Mouse (Mus musculus) adrenal gland, postnatal 36 days (tissue): ENCODE measurements around the gene Ttc39b. TPM values are rescaled to one million over a fixed set of nuclear protein-coding genes. Genes with fewer than 3 reads are reported as not detected.

ENCODE experiments used
- DNase-seq, 2 experiments: peaks; one replicate each; pipeline ENCODE4 v3.0.0; 2021; ENCODE audit warnings: mixed read lengths in 1 of 2
- long read RNA-seq, 2 experiments: library from polyadenylated mRNA; stranded (forward); transcript quantifications; one replicate each; pipeline ENCODE4 v2.0.0; 2021; ENCODE audit warnings: borderline sequencing depth in 2 of 2
- total RNA-seq, 2 experiments: library from RNA; stranded (reverse); gene quantifications; 2 replicates each; pipeline ENCODE4 v1.2.3; 2021

Gene Ttc39b
- total RNA-seq: 10 to 100 TPM; 20.9 TPM
- long read RNA-seq, experiment 1, full-length matches to known transcripts: 6 of 8 reads
- long read RNA-seq, experiment 1, partial matches to known transcripts: 1 of 8 reads
- long read RNA-seq, experiment 1, other reads (novel, unspliced or antisense): 1 of 8 reads
- long read RNA-seq, experiment 2, partial matches to known transcripts: 0 of 1 reads
- long read RNA-seq, experiment 2, other reads (novel, unspliced or antisense): 1 of 1 reads

- peak; percentile 100 for DNase-seq
Measured at GRCm38 (mm10) chr4:83323910-83324684, at the start of gene Ttc39b. TSS of gene Ttc39b (minus strand) at chr4:83324255.

GRCm38 (mm10) chr4:83373381-83373780 is 49.3 kb upstream of the Ttc39b start:
- DNase-seq: no peak

DNA sequence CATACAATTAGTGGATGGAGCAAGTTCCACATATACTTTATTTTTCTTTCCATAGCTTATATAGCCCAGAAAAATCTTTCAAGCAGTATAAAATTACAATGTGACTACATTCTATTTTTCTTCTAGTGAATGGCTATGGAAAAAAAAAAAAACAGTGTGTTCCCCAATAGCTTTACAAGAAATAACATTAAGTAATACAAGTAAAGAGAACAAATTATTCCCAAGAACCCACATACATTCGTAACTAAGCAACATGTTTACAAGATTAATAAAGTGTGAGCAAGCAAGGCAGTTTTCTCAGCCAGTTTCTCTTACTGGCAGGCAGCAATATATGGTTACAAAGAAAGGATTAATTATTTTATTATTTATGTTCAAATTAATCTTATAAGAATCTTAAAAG is 33.7 kb upstream of the Ttc39b start:
- DNase-seq: no peak

DNA sequence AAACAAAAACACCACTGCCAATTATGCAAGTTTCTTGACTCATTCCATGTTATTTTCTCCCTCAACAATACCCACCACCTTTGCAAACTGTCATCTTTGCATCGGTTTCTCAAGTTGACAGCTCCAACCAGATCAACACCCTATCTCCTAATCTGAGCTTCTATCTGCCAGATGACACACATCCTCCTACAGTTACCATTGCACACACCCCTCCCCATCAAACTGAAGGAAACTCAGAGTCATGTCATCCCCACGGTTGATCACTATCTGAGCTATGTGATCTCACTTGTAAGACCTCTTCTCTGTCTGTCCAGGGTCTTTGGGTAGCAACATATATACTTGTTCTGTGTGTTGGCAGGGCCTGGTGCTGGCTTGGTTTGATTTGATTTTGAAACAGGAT is 30.7 kb upstream of the Ttc39b start:
- DNase-seq: no peak

DNA sequence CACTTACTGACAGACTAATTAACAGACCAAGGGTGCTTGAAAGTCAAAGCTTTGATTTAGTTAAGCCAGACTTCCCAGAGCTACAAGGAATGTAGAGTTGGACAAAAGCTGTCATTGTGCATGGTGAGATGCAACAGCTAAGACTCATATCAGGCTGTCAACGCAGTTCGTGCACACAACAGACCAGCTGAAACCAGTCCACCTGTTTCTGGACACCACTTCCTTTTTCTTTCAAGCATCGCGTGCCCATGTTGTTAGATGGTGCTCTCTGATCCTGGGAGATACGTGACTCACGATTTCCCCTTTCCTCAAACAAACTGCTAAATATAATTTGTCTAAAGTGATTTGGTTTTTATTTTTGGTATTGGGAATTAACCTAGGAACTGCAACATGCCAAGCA is 29.9 kb upstream of the Ttc39b start:
- no peak for DNase-seq

DNA sequence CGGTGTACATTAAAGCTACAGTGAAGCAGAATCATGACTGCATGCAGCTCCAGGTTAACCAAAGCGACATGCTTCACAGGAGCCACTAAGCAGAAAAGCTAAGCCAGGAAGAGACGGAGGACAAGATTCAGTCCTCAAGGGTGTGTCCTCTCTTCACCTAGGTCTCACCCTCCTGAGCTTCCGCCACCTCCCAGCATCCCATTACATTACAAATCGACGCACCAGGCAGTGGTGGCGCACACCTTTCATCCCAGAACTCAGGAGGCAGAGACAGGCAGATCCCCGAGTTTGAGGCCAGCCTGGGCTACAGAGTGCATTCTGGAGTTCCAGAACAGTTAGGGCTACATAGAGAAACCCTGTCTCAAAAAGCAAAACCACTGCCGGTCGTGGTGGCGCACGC is 29.2 kb upstream of the Ttc39b start:
- DNase-seq: no peak

DNA sequence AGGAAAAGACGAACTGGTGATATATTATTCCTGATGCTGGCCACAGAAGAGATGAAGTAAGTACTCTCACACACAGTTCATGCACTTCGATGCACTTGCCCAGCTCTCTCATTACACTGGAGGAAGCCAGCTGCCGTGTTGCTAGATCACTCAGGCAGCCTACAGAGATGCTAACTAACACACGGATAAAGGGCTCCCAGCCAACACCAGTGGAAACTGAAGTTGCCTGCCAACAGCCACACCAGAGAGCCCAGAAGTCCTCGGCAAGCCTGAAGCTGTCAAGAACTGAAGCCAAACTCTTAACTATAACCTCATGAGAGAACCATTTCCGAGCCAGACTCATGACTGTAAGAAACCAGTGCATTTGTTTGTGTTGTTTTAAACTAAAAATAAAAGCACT is 26.7 kb upstream of the Ttc39b start:
- DNase-seq: peak; percentile 24 to 44

GRCm38 (mm10) chr4:83348970-83349369 is 24.9 kb upstream of the Ttc39b start:
- DNase-seq: no peak

DNA sequence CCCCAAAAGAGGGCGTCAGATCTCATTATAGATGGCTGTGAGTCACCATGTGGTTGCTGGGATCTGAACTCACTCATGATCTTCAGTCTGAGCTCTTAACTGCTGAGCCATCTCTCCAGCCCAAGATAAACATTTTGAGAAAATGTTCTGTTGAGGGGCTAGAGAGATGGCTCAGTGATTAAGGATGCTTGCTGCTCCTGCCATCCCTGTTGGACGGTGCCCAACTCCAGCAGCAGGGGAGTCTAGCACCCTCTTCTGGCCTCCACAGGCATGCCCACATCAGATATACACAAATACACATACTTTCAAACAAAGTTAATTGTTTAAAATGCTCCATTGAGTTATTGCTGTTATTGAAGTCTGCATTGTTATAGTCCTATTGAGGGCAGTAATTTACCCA is 19.8 kb upstream of the Ttc39b start:
- peak; percentile 34 to 40 for DNase-seq

GRCm38 (mm10) chr4:83343146-83343823 is 19.2 kb upstream of the Ttc39b start:
- no peak for DNase-seq

DNA sequence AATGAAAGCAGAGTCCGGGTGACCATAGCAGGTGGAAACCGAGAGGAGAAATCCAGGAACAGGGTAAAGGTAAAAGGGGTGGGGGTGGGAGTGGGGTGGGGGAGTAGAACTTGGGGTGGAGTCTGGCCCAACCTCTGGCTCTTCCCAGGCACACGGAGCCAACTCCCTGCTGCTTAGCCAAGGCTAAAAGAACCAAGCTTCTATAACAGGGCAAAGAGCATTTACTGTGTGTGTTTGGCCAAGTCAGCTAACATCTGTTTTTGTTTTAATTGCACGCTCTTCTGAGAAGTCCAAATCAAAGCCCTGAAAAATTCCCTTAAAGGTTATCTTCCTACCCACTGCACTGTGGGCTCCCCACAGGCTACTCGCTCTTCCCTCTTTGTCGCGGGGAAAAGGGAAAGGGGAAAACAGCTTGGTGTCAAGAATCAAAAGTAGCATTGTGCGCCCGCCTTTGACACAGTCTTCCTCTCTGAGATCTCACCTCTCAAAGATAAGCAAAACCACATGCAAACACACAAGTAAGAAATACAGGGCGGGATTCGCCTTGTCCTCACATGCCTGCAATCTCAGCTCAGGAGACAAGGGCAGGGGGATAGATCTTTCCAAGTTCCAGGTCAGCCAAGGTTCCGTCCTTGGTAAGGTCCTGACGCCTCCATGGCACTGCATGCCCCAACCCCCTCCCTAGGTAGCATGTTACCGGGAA is 18.4 kb upstream of the Ttc39b start:
- DNase-seq: peak in 1 of 2 experiments; percentile 36

DNA sequence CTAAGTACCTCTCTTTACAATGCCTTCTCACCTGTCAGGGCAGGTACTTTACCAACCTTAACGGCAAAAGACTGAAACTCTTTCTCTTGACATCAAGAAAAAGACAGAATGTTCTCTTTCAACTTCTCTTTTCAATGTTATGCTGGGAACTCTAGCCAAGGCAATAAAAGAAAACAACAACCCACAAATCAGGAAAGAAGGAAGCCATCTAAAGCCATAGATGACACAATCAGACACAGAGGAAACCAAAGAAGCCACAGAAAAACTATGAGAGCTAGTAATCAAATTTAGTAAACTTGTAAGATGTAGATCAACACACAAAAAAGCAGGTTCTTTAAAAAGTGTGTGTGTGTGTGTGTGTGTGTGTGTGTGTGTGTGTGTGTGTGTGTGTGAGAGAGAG is 15.3 kb upstream of the Ttc39b start:
- no peak for DNase-seq

- DNase-seq: no peak
Measured at GRCm38 (mm10) chr4:83337717-83338116, 13.7 kb upstream of the Ttc39b start.

- DNase-seq: no peak
Measured at GRCm38 (mm10) chr4:83330369-83330768, 6.3 kb upstream of the Ttc39b start.

- no peak for DNase-seq
Measured at GRCm38 (mm10) chr4:83329615-83330014, 5.6 kb upstream of the Ttc39b start.

GRCm38 (mm10) chr4:83328026-83328945 is 4.2 kb upstream of the Ttc39b start:
- DNase-seq: no peak

DNA sequence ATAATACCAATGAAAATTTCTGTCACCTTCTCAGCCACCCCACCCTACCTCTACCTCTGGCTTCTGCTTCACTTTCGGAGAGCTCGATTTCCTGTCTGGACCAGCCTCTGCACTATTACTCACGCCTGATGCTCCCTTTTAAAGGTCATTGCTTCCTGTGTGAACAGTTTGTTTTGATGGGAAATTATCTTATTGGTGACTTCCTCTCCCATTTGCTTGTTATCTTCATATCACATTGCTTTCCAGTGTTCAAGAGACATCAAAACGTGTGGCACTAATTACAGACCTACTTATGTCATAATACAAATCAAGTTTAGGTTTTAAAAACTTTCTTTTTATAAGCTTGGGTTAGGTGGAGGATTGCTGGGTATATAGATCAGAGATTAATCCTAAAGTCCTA is 3.5 kb upstream of the Ttc39b start:
- no peak for DNase-seq

DNA sequence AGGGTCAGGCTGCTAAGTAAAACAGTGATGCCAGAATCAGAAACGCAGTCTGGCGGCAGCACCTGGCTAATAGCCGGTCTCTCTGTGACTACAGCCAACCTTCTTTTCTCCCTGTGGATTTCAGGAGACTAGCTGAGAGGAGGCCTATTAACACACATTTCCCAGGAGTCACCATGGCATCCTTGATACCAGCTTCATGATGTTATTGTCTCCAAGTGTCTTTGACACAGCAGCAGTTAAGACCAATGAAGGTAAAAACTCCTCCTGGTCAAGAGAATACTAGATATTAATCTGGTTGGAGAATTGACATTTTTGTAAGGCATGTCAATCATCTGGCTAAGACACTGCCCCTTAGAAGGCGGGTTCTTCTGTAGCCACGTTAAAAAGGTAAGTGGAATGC is 1.3 kb upstream of the Ttc39b start:
- no peak for DNase-seq

DNA sequence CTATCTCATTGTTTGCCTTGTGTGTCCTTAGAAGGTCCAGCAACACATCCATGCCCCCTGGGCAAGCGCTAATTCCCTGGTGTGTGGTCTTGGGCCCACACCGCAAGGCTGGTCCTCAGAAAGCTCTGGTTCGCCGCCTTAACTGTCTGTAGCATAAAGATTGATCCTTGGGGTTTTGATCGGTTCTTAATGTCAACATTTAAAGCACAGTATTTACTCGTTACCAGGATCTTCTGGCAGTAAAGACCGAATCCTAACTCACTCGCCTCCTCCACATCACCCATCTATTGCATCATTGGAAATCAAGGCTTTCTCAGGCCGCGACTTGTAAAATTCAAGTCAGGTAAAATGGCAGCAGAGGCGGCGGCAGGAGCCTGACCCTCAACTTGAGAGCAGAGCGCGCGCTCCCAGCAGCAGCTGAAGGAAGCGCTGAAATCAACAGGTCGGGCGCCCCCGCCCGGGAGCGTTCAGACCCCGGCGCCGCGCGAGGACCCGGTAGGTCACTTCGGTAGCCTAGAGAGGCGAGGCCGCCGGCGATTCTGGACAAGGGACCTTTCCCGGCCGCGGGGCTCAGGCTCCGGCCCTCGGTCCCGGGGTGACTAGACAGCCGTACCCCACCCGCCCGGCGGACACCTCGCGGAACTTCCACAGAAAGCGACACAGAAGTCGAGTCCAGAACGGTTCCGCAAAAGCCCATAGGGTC is 703 bp downstream of the Ttc39b start:
- peak; percentile 88 to 91 for DNase-seq

- DNase-seq: no peak
Measured at GRCm38 (mm10) chr4:83319736-83320135, 4.3 kb downstream of the Ttc39b start.

DNA sequence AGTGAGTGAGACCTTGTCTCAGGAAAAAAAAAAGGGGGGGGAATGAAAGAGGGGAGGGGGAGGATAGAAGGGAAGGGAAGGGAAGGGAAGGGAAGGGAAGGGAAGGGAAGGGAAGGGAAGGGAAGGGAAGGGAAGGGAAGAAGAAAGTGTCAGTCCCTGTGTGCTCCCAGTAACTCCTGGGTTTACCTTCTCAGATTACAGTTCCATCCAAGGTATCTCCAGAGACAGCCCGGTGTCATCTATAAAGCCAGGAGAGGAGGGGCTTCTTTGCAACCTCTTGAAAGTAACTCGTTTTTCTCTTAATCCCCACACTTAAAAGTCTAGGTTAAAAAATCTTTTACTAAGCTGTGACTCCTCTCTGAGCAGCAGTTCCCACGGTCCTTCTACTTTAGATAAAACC is 5.3 kb downstream of the Ttc39b start:
- DNase-seq: no peak
